Mouse (Mus musculus) midbrain, embryonic 12.5 days (tissue): ENCODE measurements around the gene Clmn. TPM values are rescaled to one million over a fixed set of nuclear protein-coding genes. Genes with fewer than 3 reads are reported as not detected.

ENCODE experiments used
- ATAC-seq: fragments of 200-750 bp; cut with Nextera tagmentation; 2 replicates; pipeline ENCODE4 v1.8.0; 2017; ENCODE audit warnings: low read depth, moderate TSS enrichment, moderate library complexity; ENCODE audit not compliant: low FRiP score
- H3K27ac ChIP-seq: fragments of 300-500 bp; sonication (generic); replicated peaks from 2 replicates; pipeline ENCODE4 v1.5.1; 2016; ENCODE audit warnings: mild to moderate bottlenecking
- H3K27me3 ChIP-seq: fragments of 300-500 bp; sonication (generic); 2 replicates; pipeline ENCODE4 v1.6.1; 2016; ENCODE audit warnings: mild to moderate bottlenecking
- H3K36me3 ChIP-seq: fragments of 300-500 bp; sonication (generic); 2 replicates; pipeline ENCODE4 v1.6.1; 2016
- H3K4me1 ChIP-seq: fragments of 300-500 bp; sonication (generic); 2 replicates; pipeline ENCODE4 v1.6.1; 2016
- H3K4me2 ChIP-seq: fragments of 300-500 bp; sonication (generic); replicated peaks from 2 replicates; pipeline ENCODE4 v1.6.1; 2016; ENCODE audit warnings: mild to moderate bottlenecking, moderate library complexity
- H3K4me3 ChIP-seq: fragments of 300-500 bp; sonication (generic); 2 replicates; pipeline ENCODE4 v1.5.1; 2016; ENCODE audit warnings: mild to moderate bottlenecking
- H3K9ac ChIP-seq: fragments of 300-500 bp; sonication (generic); replicated peaks from 2 replicates; pipeline ENCODE4 v1.6.1; 2016; ENCODE audit warnings: mild to moderate bottlenecking, moderate library complexity
- H3K9me3 ChIP-seq: fragments of 300-500 bp; sonication (generic); 2 replicates; pipeline ENCODE4 v1.6.1; 2016; ENCODE audit warnings: mild to moderate bottlenecking
- WGBS: fragments of 180-500 bp; shearing (Covaris S2); methylation state at CpG from one replicate; pipeline ENCODE4 v1.1.7; 2016; 5-methylcytosine and 5-hydroxymethylcytosine counted together
- polyA plus RNA-seq: library from polyadenylated mRNA; unstranded; fragments of >200 nt; fragmentation: Nextera tagmentation; extraction: Ambion mirVana; gene quantifications from 2 replicates; pipeline ENCODE4 v1.2.1, GENCODE M21; 2016

The Clmn gene
- polyA plus RNA-seq, 1 experiment from 2014 or later, result 2.5 TPM

DNA sequence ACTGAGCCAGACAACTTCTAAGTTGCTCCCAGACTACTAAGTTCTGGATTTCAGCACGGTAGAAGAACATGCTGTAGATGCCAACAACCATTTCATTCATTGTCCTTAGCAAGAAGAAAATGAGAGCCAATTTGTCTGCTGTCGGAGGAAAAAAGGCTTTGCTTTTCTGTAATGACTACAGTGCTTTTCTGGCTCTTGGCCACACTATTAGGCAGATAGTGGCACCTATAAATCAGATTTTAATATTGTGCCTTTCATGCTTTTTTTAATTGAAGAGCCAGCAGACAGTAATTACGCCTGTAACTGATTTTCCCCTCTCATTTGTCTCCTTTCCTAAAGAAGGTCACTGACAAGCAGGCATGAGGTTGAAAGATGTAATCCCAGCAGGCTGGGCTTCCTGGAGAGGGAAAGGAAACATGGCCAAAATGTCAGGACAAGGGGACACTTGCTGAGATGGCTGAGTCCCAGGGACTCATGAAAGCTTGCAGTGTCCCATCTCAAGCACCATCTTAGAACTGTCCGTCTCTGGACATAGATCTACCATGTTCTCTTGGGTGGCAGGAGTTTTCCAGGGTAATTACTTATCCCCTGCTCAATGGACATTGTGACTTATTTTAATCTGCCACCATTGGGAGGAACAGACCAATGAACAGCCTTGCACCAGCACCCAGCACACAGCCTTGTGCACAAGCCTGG, 58.0 kb downstream of the Clmn start:
- Histone ChIP-seq H3K4me2 (no peak overlapping the region), H3K4me1 (peaks cover 13% of the 10 kb centered on the region; the same call in 1 of the 2 replicates), H3K4me3 (no peak overlapping the region), H3K27me3 (no peaks in the 10 kb centered on the region), H3K27ac (no peak overlapping the region), H3K9ac (no peak overlapping the region), H3K9me3 (no peaks in the 10 kb centered on the region), H3K36me3 (no peaks in the 10 kb centered on the region)
- no peak for ATAC-seq
- WGBS, result 86% methylated on average over 4 of the region's 4 CpGs

GRCm38 (mm10) chr12:104801494-104802260, 63.2 kb downstream of the Clmn start:
- Histone ChIP-seq H3K4me1 (peaks cover 13% of the 10 kb centered on the region; the same call in 1 of the 2 replicates), H3K4me2 (no peak overlapping the region), H3K9ac (no peak overlapping the region), H3K9me3 (no peaks in the 10 kb centered on the region), H3K27ac (no peak overlapping the region), H3K36me3 (peaks cover 21% of the 10 kb centered on the region; the same call in 1 of the 2 replicates), H3K27me3 (no peaks in the 10 kb centered on the region), H3K4me3 (no peak overlapping the region)
- no peak for ATAC-seq
- 64% methylated on average over 9 of the region's 9 CpGs for WGBS

DNA sequence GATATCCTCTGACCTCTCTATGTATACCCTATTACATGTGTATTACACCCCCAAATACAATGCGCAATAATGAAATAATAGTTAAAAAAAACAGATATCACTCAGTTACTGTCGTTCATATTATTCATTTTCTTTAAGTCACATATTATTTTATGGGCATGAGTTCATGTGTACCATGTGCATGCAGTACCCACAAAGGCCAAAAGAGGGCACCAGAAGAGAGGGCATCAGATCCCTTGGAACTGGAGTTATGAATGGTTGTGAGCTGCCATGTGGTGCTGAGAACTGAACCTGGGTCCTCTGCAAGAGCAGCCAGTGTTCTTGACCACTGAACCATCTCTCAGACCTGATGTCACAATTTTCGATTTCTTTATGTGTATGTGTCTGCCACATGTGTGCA, 65.5 kb downstream of the Clmn start:
- H3K4me3 ChIP-seq, result no peak overlapping the region
- no peak overlapping the region for H3K27ac ChIP-seq
- no peaks in the 10 kb centered on the region for H3K27me3 ChIP-seq
- peaks cover 20% of the 10 kb centered on the region; the same call in 1 of the 2 replicates for H3K4me1 ChIP-seq
- H3K9me3 ChIP-seq, result no peaks in the 10 kb centered on the region
- no peak overlapping the region for H3K9ac ChIP-seq
- WGBS, result 91% methylated on average over 3 of the region's 3 CpGs
- peaks cover 21% of the 10 kb centered on the region; the same call in 1 of the 2 replicates for H3K36me3 ChIP-seq
- no peak for ATAC-seq
- H3K4me2 ChIP-seq, result no peak overlapping the region

- H3K4me3 ChIP-seq, result no peak overlapping the region
- H3K4me2 ChIP-seq, result no peak overlapping the region
- no peaks in the 10 kb centered on the region for H3K9me3 ChIP-seq
- H3K9ac ChIP-seq, result no peak overlapping the region
- H3K4me1 ChIP-seq, result peaks cover 17% of the 10 kb centered on the region; the same call in 1 of the 2 replicates
- H3K27me3 ChIP-seq, result no peaks in the 10 kb centered on the region
- H3K27ac ChIP-seq, result no peak overlapping the region
- 97% methylated on average over 6 of the region's 6 CpGs for WGBS
- H3K36me3 ChIP-seq, result peaks cover 21% of the 10 kb centered on the region; the same call in 1 of the 2 replicates
- ATAC-seq, result no peak
Measured at GRCm38 (mm10) chr12:104797905-104798304, 67.0 kb downstream of the Clmn start.

DNA sequence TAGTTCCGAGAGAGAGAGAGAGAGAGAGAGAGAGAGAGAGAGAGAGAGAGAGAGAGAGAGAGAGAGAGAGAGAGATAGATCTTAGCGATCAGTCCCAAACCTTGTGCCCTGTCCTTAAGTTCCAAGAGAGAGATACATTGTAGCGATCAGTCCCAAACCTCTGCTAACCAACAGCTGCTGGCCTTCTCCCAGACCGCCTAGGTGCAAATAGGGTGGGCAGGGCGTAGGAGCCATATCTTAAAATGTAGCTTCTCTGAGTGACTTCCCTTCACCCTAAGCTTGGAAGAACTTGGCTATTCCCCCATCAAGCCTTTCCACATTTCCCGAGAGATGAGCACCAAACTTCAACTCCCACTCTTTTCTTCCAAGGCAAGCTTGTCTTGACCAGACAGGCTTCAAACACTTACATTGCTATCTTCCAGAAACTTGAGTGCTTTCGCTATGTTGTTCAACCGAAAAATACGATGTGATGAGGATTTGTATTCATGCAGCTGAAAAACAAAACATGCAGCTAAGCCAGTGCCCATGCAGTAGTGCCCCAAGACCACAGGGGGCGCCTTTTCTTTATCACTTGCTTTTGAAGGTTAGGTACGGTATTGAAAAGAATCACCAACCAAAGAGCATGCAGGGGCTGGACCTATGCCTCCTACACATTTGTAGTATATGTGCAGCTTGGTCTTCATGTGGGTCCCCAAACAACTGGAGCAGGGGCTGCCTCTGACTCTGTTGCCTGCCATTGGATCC, 68.1 kb downstream of the Clmn start:
- ATAC-seq, result no peak
- Histone ChIP-seq H3K27me3 (no peaks in the 10 kb centered on the region), H3K27ac (no peak overlapping the region), H3K4me1 (peaks cover 8% of the 10 kb centered on the region; the same call in 1 of the 2 replicates), H3K36me3 (peaks cover 21% of the 10 kb centered on the region; the same call in 1 of the 2 replicates), H3K4me3 (no peak overlapping the region), H3K9me3 (no peaks in the 10 kb centered on the region), H3K9ac (no peak overlapping the region), H3K4me2 (no peak overlapping the region)
- WGBS, result 87% methylated on average over 11 of the region's 11 CpGs

DNA sequence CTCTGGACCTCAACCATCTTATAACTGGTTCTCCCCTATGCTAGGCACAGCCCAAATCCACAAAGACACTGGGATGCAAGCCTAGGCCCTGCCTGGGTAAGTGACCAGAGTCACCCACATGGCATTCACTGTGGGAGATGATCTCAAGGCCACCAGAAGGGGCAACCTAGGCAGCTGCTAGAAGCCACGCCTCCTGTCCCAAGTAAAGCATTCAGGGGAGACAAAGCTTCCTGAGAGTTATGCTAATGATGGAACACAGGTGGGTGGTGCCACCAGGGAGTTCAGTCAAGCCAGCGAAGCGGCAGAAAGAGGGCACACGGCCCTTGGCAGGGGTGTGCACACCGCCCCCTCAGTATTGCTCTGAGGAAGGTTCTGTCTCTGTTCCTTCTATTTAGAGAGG, 69.9 kb downstream of the Clmn start:
- Histone ChIP-seq H3K9ac (no peak overlapping the region), H3K27ac (no peak overlapping the region), H3K9me3 (no peaks in the 10 kb centered on the region), H3K4me1 (peaks cover 8% of the 10 kb centered on the region; the same call in 1 of the 2 replicates), H3K36me3 (peaks cover 20% of the 10 kb centered on the region; the same call in 1 of the 2 replicates), H3K4me3 (no peak overlapping the region), H3K27me3 (no peaks in the 10 kb centered on the region), H3K4me2 (no peak overlapping the region)
- ATAC-seq, result no peak
- 32% methylated on average over 5 of the region's 5 CpGs for WGBS

DNA sequence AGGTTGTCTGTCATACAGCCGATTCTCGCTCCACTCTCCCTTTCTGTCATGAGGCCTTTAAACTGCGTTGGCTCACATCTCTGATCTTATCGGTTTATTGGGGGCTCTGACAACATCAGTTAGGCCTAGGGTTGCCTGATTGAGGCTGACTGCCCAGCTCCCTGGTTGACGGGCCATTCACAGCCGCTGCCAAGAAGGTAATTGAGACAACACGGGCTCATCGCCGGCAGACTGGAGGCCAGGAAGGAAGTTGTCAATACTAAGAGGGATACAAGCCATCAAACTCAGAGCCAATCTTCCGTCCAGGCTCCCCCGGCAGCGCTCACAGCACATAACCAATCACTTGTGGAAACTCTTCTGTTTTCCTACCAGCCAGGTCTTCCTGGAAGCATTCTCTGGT, 71.4 kb downstream of the Clmn start:
- Histone ChIP-seq H3K9ac (no peak overlapping the region), H3K4me1 (peaks cover 8% of the 10 kb centered on the region; the same call in 1 of the 2 replicates), H3K27me3 (no peaks in the 10 kb centered on the region), H3K4me2 (no peak overlapping the region), H3K9me3 (no peaks in the 10 kb centered on the region), H3K4me3 (no peak overlapping the region), H3K36me3 (0 out of 2 replicates have a peak, but pooled peaks cover 7% of the 10 kb centered on the region), H3K27ac (no peak overlapping the region)
- no peak for ATAC-seq
- 84% methylated on average over 12 of the region's 12 CpGs for WGBS

DNA sequence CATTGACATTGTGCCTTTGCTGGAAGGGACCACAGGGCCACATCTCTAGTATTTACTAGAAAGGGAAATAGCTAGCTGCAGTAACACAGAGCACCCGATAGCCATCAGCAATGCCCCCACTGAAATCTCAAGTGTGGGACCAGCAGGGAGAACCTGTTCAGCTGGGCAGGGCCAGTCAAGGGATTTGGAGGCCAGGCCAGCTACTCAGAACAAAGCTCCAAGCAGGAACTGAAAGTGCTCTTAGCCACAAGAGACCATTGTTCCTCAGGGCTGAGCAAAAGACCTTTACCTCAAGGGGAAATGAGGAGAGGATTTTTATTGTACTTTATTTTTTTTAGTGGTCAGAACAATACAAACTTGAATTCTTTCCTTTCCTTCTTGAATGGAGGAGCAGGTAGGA, 87.3 kb downstream of the Clmn start:
- WGBS, result 81% methylated on average over 1 of the region's 1 CpGs
- Histone ChIP-seq H3K4me1 (no peaks in the 10 kb centered on the region), H3K4me2 (no peak overlapping the region), H3K9me3 (no peaks in the 10 kb centered on the region), H3K9ac (no peak overlapping the region), H3K27me3 (no peaks in the 10 kb centered on the region), H3K36me3 (no peaks in the 10 kb centered on the region), H3K27ac (no peak overlapping the region), H3K4me3 (no peak overlapping the region)
- no peak for ATAC-seq

GRCm38 (mm10) chr12:104771941-104772340, 92.9 kb downstream of the Clmn start:
- H3K9me3 ChIP-seq, result no peaks in the 10 kb centered on the region
- H3K27me3 ChIP-seq, result no peaks in the 10 kb centered on the region; the same call in 1 of the 2 replicates
- H3K4me3 ChIP-seq, result no peak overlapping the region
- WGBS, result 82% methylated on average over 2 of the region's 2 CpGs
- ATAC-seq, result no peak
- no peaks in the 10 kb centered on the region for H3K36me3 ChIP-seq
- peaks cover 11% of the 10 kb centered on the region; the same call in 1 of the 2 replicates for H3K4me1 ChIP-seq
- H3K9ac ChIP-seq, result no peak overlapping the region
- H3K4me2 ChIP-seq, result no peak overlapping the region
- H3K27ac ChIP-seq, result no peak overlapping the region

DNA sequence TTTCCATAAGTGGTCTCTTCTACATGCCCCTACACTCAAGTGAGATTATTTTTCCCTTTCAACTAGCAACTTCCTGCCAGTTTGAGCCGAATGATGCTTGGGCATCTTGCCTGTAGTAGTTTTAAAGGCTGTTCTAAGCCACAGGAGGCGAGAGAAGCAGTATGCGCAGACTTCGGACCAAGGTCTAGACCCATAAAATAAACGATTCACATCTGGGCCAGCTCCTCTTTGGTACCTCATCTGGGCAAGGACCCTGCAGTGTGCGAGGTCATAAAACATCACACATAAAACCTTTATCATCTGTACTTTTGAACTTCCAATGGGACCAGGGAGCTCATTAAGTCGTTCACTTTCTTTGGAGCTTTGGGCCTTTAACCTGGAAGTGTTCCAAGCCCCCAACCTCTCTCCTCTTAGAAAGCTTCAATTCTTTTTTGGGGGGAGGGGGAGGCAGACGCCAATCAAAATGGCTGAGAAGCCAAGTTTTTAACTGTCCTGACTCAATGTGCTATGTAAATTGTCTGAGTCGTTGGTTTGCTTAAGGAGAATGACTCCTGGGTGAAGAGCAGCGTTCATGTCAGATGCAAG, 95.6 kb downstream of the Clmn start:
- Histone ChIP-seq H3K4me2 (no peak overlapping the region), H3K9ac (no peak overlapping the region)
- WGBS, result 77% methylated on average over 10 of the region's 10 CpGs

GRCm38 (mm10) chr12:104767183-104767582, 97.7 kb downstream of the Clmn start:
- WGBS, result 83% methylated on average over 4 of the region's 4 CpGs
- Histone ChIP-seq H3K4me1 (peaks cover 18% of the 10 kb centered on the region), H3K4me2 (no peak overlapping the region), H3K9me3 (no peaks in the 10 kb centered on the region), H3K27me3 (no peaks in the 10 kb centered on the region; the same call in 1 of the 2 replicates), H3K27ac (no peak overlapping the region), H3K9ac (no peak overlapping the region), H3K4me3 (no peak overlapping the region), H3K36me3 (no peaks in the 10 kb centered on the region)
- no peak for ATAC-seq

More for the DNA sequence above, 95.6 kb downstream of the Clmn start:
- H3K27me3 ChIP-seq, result no peaks in the 10 kb centered on the region; the same call in 1 of the 2 replicates
- no peak for ATAC-seq
- no peaks in the 10 kb centered on the region for H3K9me3 ChIP-seq
- H3K27ac ChIP-seq, result no peak overlapping the region
- no peaks in the 10 kb centered on the region for H3K36me3 ChIP-seq
- H3K4me1 ChIP-seq, result peaks cover 11% of the 10 kb centered on the region; the same call in 1 of the 2 replicates
- H3K4me3 ChIP-seq, result no peak overlapping the region
